In the genomic region with DNA sequence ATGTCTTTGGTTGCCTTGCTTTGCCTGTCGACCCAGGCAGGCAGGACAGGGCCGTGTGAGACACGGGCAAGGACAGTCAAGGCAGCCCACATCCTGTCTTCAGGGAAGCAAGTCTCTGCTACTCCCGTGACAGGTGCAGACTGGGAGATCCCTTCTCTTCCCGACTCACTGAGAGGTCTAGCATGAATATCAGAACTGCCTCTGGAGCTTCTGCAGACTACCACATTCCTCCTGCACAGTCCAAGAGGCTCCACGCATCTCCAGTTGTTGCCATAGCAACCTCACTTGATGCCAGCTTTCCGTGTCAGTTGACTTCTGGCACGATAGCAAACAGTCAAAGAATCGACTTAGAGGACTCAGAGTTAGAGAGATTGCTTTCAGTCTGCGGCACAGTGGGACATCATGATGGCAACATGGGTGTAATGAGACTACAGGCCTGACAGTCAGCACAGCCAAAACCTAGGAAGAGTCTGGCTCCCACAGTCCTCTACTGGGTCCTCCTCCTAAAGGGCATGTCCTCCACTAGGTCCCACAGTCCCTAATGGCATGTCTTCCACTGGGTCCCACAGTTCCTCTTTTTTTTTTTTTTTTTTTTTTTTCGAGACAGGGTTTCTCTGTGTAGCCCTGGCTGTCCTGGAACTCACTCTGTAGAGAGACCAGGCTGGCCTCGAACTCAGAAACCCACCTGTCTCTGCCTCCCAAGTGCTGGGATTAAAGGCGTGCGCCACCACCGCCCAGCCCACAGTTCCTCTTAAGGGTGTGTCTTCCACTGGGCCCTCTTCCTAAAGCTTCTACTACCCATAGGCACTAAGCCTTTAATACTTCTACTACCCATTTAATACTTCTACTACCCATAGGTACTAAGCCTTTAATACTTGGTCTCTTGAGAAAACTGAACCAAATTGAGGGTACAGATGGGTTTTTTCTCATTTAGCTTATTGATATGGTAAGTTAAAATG, we compare ENCODE assay signal across 10 mouse cellular contexts. TPM values are rescaled to one million over a fixed set of nuclear protein-coding genes. Genes with fewer than 3 reads are reported as not detected.
DNase-seq lines count a peak whose midpoint lies in the region; ATAC-seq and TF ChIP-seq lines count a peak whose summit lies in the region.
"Had no signal": no experiment of that assay in that cellular context is flagged by ENCODE, and none has a peak within 500 bp of the region (broad histone marks: within the 10 kb centered on the region; RNA-seq: fewer than 3 reads in every experiment).

No protein-coding gene starts in this region.

- no peaks in the 10 kb centered on the region for H3K36me3 ChIP-seq in hindbrain, embryonic 11.5 days (ENCODE audit: control insufficient read depth, insufficient read depth, low read length)
- peaks cover 32% of the 10 kb centered on the region for H3K36me3 ChIP-seq in hindbrain, embryonic 10.5 days
- no peaks in the 10 kb centered on the region for H3K36me3 ChIP-seq in lung, postnatal 0 days (ENCODE audit: insufficient read depth, low read length)

- no peak overlapping the region for H3K9ac ChIP-seq in hindbrain, embryonic 11.5 days (ENCODE audit: low read depth, low read length)
- no peak overlapping the region for H3K9ac ChIP-seq in lung, postnatal 0 days (replicated peaks; ENCODE audit: low read depth)
- H3K9ac ChIP-seq: stomach, embryonic 15.5 days had no signal

- H3K9me3 ChIP-seq in hindbrain, embryonic 11.5 days (ENCODE audit: control insufficient read depth, low read length): no peaks in the 10 kb centered on the region
- no peaks in the 10 kb centered on the region for H3K9me3 ChIP-seq in hindbrain, embryonic 10.5 days
- H3K9me3 ChIP-seq in lung, postnatal 0 days (ENCODE audit: low read length): no peaks in the 10 kb centered on the region
- H3K9me3 ChIP-seq: stomach, embryonic 15.5 days had no signal

- ATAC-seq in hindbrain, embryonic 11.5 days (ENCODE audit: low FRiP score): peak; percentile 51
- peak; percentile 41 for ATAC-seq in lung, postnatal 0 days

- H3K4me3 ChIP-seq in hindbrain, embryonic 11.5 days (ENCODE audit: low read depth, low read length): no peak overlapping the region
- H3K4me3 ChIP-seq in hindbrain, embryonic 10.5 days: no peak overlapping the region
- H3K4me3 ChIP-seq in lung, postnatal 0 days (ENCODE audit: low read depth, low read length): no peak overlapping the region
- H3K4me3 ChIP-seq: stomach, embryonic 15.5 days had no signal

- H3K4me2 ChIP-seq in hindbrain, embryonic 11.5 days (replicated peaks; ENCODE audit: low read depth, low read length): no peak overlapping the region
- no peak overlapping the region for H3K4me2 ChIP-seq in lung, postnatal 0 days (replicated peaks; ENCODE audit: low read depth, low read length)
- H3K4me2 ChIP-seq: stomach, embryonic 15.5 days had no signal

- peaks cover 5% of the 10 kb centered on the region; the same call in 1 of the 2 replicates for H3K4me1 ChIP-seq in hindbrain, embryonic 11.5 days (replicated peaks; ENCODE audit: control insufficient read depth, insufficient read depth, low read length)
- peaks cover 11% of the 10 kb centered on the region for H3K4me1 ChIP-seq in hindbrain, embryonic 10.5 days (replicated peaks)
- H3K4me1 ChIP-seq in lung, postnatal 0 days (ENCODE audit: insufficient read depth, low read depth, low read length): no peaks in the 10 kb centered on the region
- H3K4me1 ChIP-seq: stomach, embryonic 15.5 days had no signal

- no peak for TF ChIP-seq EP300 in lung, postnatal 0 days (IDR thresholded peaks at IDR 0.05)

- 67% methylated on average over 15 of the region's 15 CpGs for WGBS in hindbrain, embryonic 11.5 days
- 70% methylated on average over 15 of the region's 15 CpGs for WGBS in hindbrain, embryonic 10.5 days
- 53% methylated on average over 14 of the region's 15 CpGs for WGBS in lung, postnatal 0 days

- no peaks in the 10 kb centered on the region for H3K27me3 ChIP-seq in hindbrain, embryonic 11.5 days (ENCODE audit: control insufficient read depth, insufficient read depth, low read length)
- no peaks in the 10 kb centered on the region for H3K27me3 ChIP-seq in hindbrain, embryonic 10.5 days (ENCODE audit: insufficient read depth, poor library complexity, severe bottlenecking)
- no peaks in the 10 kb centered on the region for H3K27me3 ChIP-seq in lung, postnatal 0 days (replicated peaks; ENCODE audit: insufficient read depth, low read length)
- H3K27me3 ChIP-seq: stomach, embryonic 15.5 days had no signal

- TF ChIP-seq CTCF in lung, postnatal 0 days (IDR thresholded peaks at IDR 0.05): no peak

- DNase-seq in hindbrain, embryonic 11.5 days (ENCODE audit: low spot score): peak; percentile 33
- no peak for DNase-seq in hindbrain, embryonic 10.5 days (ENCODE audit: low spot score)
- peak; percentile 17 to 29 for DNase-seq in adrenal gland, postnatal 36 days
- peak; percentile 55 for DNase-seq in gastrocnemius, postnatal 10 days
- DNase-seq in layer of hippocampus, adult 11-12 months (ENCODE audit: low spot score): peak; percentile 67
- peak; percentile 38 for DNase-seq in lung, postnatal 0 days (ENCODE audit: low spot score)
- DNase-seq in right cerebral cortex, postnatal 36 days (ENCODE audit: low spot score in 2 of 2): peak; percentile 46 to 56
- DNase-seq in urinary bladder, postnatal 25 days (ENCODE audit: low spot score): no peak

- no peak overlapping the region for H3K27ac ChIP-seq in hindbrain, embryonic 11.5 days (ENCODE audit: low read depth, low read length)
- no peak overlapping the region; the same call in 1 of the 2 replicates for H3K27ac ChIP-seq in hindbrain, embryonic 10.5 days
- no peak overlapping the region for H3K27ac ChIP-seq in lung, postnatal 0 days (ENCODE audit: low read length)
- H3K27ac ChIP-seq: stomach, embryonic 15.5 days had no signal

RNA-seq across cellular contexts. Expression of gene Pacs2, which starts 27.5 kb away (rescaled TPM):
- polyA plus RNA-seq in hindbrain, embryonic 11.5 days (2014; fragmentation: Nextera tagmentation; extraction: Ambion mirVana): 17.2 and 21.2 TPM in 2 replicates
- polyA plus RNA-seq in hindbrain, embryonic 10.5 days (2016; fragmentation: Nextera tagmentation; extraction: Ambion mirVana): 19.3 and 25.6 TPM in 2 replicates
- 10 to 100 TPM; 39.7 to 46.3 TPM for total RNA-seq in adrenal gland, postnatal 36 days (2021)
- total RNA-seq in gastrocnemius, postnatal 10 days (2021): 10 to 100 TPM; 51.8 to 54.4 TPM
- 6.8 and 9.5 TPM in 2 replicates for polyA plus RNA-seq in lung, postnatal 0 days (2015; fragmentation: Nextera tagmentation; extraction: Ambion mirVana)

RNA-seq across cellular contexts. Expression of gene Tex22, which starts 32.5 kb away (rescaled TPM):
- 0.26 TPM in 1 of 2 replicates, not detected in the other for polyA plus RNA-seq in hindbrain, embryonic 11.5 days (2014; fragmentation: Nextera tagmentation; extraction: Ambion mirVana)
- polyA plus RNA-seq in hindbrain, embryonic 10.5 days (2016; fragmentation: Nextera tagmentation; extraction: Ambion mirVana): 0.12 TPM in 1 of 2 replicates, not detected in the other
- total RNA-seq in adrenal gland, postnatal 36 days (2021): under 1 TPM in 1 of 2 experiments, not detected in 1; 0.46 TPM
- under 1 TPM in 1 of 2 experiments, not detected in 1; 0.20 TPM for total RNA-seq in gastrocnemius, postnatal 10 days (2021)
- polyA plus RNA-seq in lung, postnatal 0 days (2015; fragmentation: Nextera tagmentation; extraction: Ambion mirVana): not detected in 2 replicates
- total RNA-seq: heart, postnatal 36 days had no signal
- polyA plus RNA-seq: stomach, embryonic 15.5 days had no signal

RNA-seq across cellular contexts. Expression of gene Brf1, which starts 41.3 kb away (rescaled TPM):
- 53.6 and 57.8 TPM in 2 replicates for polyA plus RNA-seq in hindbrain, embryonic 11.5 days (2014; fragmentation: Nextera tagmentation; extraction: Ambion mirVana)
- 55.4 and 57.1 TPM in 2 replicates for polyA plus RNA-seq in hindbrain, embryonic 10.5 days (2016; fragmentation: Nextera tagmentation; extraction: Ambion mirVana)
- 10 to 100 TPM; 42.9 to 49.6 TPM for total RNA-seq in adrenal gland, postnatal 36 days (2021)
- total RNA-seq in gastrocnemius, postnatal 10 days (2021): 10 to 100 TPM; 28.2 to 37.9 TPM
- polyA plus RNA-seq in lung, postnatal 0 days (2015; fragmentation: Nextera tagmentation; extraction: Ambion mirVana): 38.8 and 44.9 TPM in 2 replicates

RNA-seq across cellular contexts. Expression of gene Mta1, which starts 56.3 kb away (rescaled TPM):
- 17.2 and 19.4 TPM in 2 replicates for polyA plus RNA-seq in hindbrain, embryonic 11.5 days (2014; fragmentation: Nextera tagmentation; extraction: Ambion mirVana)
- polyA plus RNA-seq in hindbrain, embryonic 10.5 days (2016; fragmentation: Nextera tagmentation; extraction: Ambion mirVana): 18.5 and 20.6 TPM in 2 replicates
- 10 to 100 TPM; 76.8 to 99.8 TPM for total RNA-seq in adrenal gland, postnatal 36 days (2021)
- total RNA-seq in gastrocnemius, postnatal 10 days (2021): 10 to 100 TPM; 46.0 to 52.0 TPM
- 10.5 and 12.2 TPM in 2 replicates for polyA plus RNA-seq in lung, postnatal 0 days (2015; fragmentation: Nextera tagmentation; extraction: Ambion mirVana)

Comparison
In these comparisons a context has a peak if more than half of its experiments do, and no peak if none do; other contexts are left out.
1. DNase-seq: peak in hindbrain, embryonic 11.5 days (single experiment), adrenal gland, postnatal 36 days (2 of 2), gastrocnemius, postnatal 10 days (single experiment), layer of hippocampus, adult 11-12 months (single experiment), lung, postnatal 0 days (single experiment) and right cerebral cortex, postnatal 36 days (2 of 2); none in hindbrain, embryonic 10.5 days (single experiment) and urinary bladder, postnatal 25 days (single experiment).